16 mouse cellular contexts compared by ENCODE assay signal in genomic region chr17:4381896-4382685, GRCm38 (mm10).
A peak's percentile ranks its signal among the peaks of the same experiment; 100 is the strongest.
DNase-seq lines count a peak whose midpoint lies in the region; ATAC-seq and TF ChIP-seq lines count a peak whose summit lies in the region.
"Had no signal": no experiment of that assay in that cellular context is flagged by ENCODE, and none has a peak within 500 bp of the region (broad histone marks: within the 10 kb centered on the region; RNA-seq: fewer than 3 reads in every experiment).

No protein-coding gene starts in this region.

- no peaks in the 10 kb centered on the region for H3K27me3 ChIP-seq in liver, postnatal 0 days (ENCODE audit: insufficient read depth, low read length)
- H3K27me3 ChIP-seq: heart, embryonic 13.5 days had no signal

- TF ChIP-seq EP300 in liver, postnatal 0 days (IDR thresholded peaks at IDR 0.05; ENCODE audit: low read depth), result no peak

- H3K27ac ChIP-seq in liver, postnatal 0 days (ENCODE audit: low read depth), result no peak overlapping the region
- H3K27ac ChIP-seq: heart, embryonic 13.5 days had no signal

- no peak for ATAC-seq in liver, postnatal 0 days
- ATAC-seq: midbrain, embryonic 16.5 days had no signal

- intact Hi-C loops in left cerebral cortex, postnatal 14 days (cut with DNase I), result loop anchor here (2.0 to 5.0 kb wide), 2 partner anchors 85 to 525 kb away; no protein-coding TSS in a partner anchor

- whole genome bisulfite sequencing in liver, postnatal 0 days (ENCODE audit: insufficient replicate concordance), result 75% methylated on average over 13 of the region's 13 CpGs

- H3K4me3 ChIP-seq in liver, postnatal 0 days (ENCODE audit: low read depth, low read length), result no peak overlapping the region
- H3K4me3 ChIP-seq: heart, embryonic 13.5 days had no signal

- peak; percentile 28 for DNase-seq in right cerebral cortex, adult 18-20 months
- DNase-seq in right cerebral cortex, postnatal 14 days, result no peak
- DNase-seq in layer of hippocampus, adult 9-10 months (ENCODE audit: low spot score), result peak; percentile 59
- DNase-seq in left cerebral cortex, postnatal 14 days (ENCODE audit: low spot score in 2 of 2), result peak; percentile 37 to 57
- DNase-seq in liver, postnatal 0 days, result no peak
- no peak for DNase-seq in cerebellum, adult 9-10 months
- no peak for DNase-seq in lung, postnatal 10 days
- DNase-seq: adrenal gland, postnatal 14 days; cerebellum, postnatal 14 days; heart, postnatal 4 days; kidney, adult 9 months; liver; lung, embryonic 14.5 days; thymus, postnatal 25 days had no signal

- no peaks in the 10 kb centered on the region for H3K36me3 ChIP-seq in liver, postnatal 0 days (replicated peaks; ENCODE audit: insufficient read depth, low read length)
- H3K36me3 ChIP-seq: heart, embryonic 13.5 days had no signal

- no peak for TF ChIP-seq CTCF in liver, postnatal 0 days (IDR thresholded peaks at IDR 0.05; ENCODE audit: low read depth)

- H3K9ac ChIP-seq in liver, postnatal 0 days (replicated peaks), result no peak overlapping the region
- H3K9ac ChIP-seq: heart, embryonic 13.5 days; lung, embryonic 14.5 days had no signal

- H3K4me1 ChIP-seq in liver, postnatal 0 days (ENCODE audit: insufficient read depth), result no peaks in the 10 kb centered on the region
- H3K4me1 ChIP-seq: heart, embryonic 13.5 days had no signal

- no peaks in the 10 kb centered on the region for H3K9me3 ChIP-seq in liver, postnatal 0 days (ENCODE audit: low read length)
- H3K9me3 ChIP-seq: heart, embryonic 13.5 days had no signal

- H3K4me2 ChIP-seq in liver, postnatal 0 days (ENCODE audit: low read depth, low read length), result no peak overlapping the region
- H3K4me2 ChIP-seq: heart, embryonic 13.5 days; lung, embryonic 14.5 days had no signal

Comparison
In these comparisons a context has a peak if more than half of its experiments do, and no peak if none do; other contexts are left out.
1. DNase-seq: peak in right cerebral cortex, adult 18-20 months (single experiment), layer of hippocampus, adult 9-10 months (single experiment) and left cerebral cortex, postnatal 14 days (2 of 2); none in right cerebral cortex, postnatal 14 days (single experiment), liver, postnatal 0 days (single experiment), cerebellum, adult 9-10 months (single experiment) and lung, postnatal 10 days (single experiment).